Comparison of ENCODE assay signal across 27 mouse cellular contexts in genomic region chr13:67862508-67862907, GRCm38 (mm10). TPM values are rescaled to one million over a fixed set of nuclear protein-coding genes. Genes with fewer than 3 reads are reported as not detected.
DNase-seq lines count a peak whose midpoint lies in the region; ATAC-seq and TF ChIP-seq lines count a peak whose summit lies in the region.
"Had no signal": no experiment of that assay in that cellular context is flagged by ENCODE, and none has a peak within 500 bp of the region (broad histone marks: within the 10 kb centered on the region; RNA-seq: fewer than 3 reads in every experiment).

No protein-coding gene starts in this region.

- DNase-seq in heart, postnatal 0 days (ENCODE audit: low spot score): no peak
- peak; percentile 19 for DNase-seq in midbrain, postnatal 0 days (ENCODE audit: low spot score)
- DNase-seq in R1 (ENCODE audit: low read depth, low spot score): peak; percentile 37
- DNase-seq in right cerebral cortex, adult 18-20 months: no peak
- no peak for DNase-seq in spleen, postnatal 4 days (ENCODE audit: low spot score in 2 of 2)
- no peak for DNase-seq in kidney, postnatal 4 days
- DNase-seq: cerebellum, adult 9-11 months; gastrocnemius, postnatal 25 days; heart, adult 2 months; kidney, adult 2 months; kidney, postnatal 14 days; layer of hippocampus, adult 9-11 months; liver, postnatal 0 days; lung, postnatal 14 days; midbrain, embryonic 14.5 days; thymus, postnatal 36 days had no signal

- H3K27ac ChIP-seq in heart, postnatal 0 days (ENCODE audit: low read depth): no peak overlapping the region
- no peak overlapping the region for H3K27ac ChIP-seq in heart, embryonic 11.5 days (ENCODE audit: low read depth, low read length)
- no peak overlapping the region for H3K27ac ChIP-seq in midbrain, postnatal 0 days (ENCODE audit: low read depth, low read length)
- no peak overlapping the region for H3K27ac ChIP-seq in midbrain, embryonic 15.5 days
- H3K27ac ChIP-seq: forebrain, embryonic 15.5 days; heart, adult 2 months; heart, embryonic 15.5 days; limb, embryonic 15.5 days; neural tube, embryonic 15.5 days had no signal

- WGBS in heart, postnatal 0 days: 76% methylated on average over 9 of the region's 9 CpGs
- 75% methylated on average over 9 of the region's 9 CpGs for WGBS in heart, embryonic 11.5 days (ENCODE audit: insufficient replicate concordance)
- WGBS in midbrain, postnatal 0 days: 82% methylated on average over 9 of the region's 9 CpGs
- WGBS in midbrain, embryonic 15.5 days: 85% methylated on average over 9 of the region's 9 CpGs

- H3K36me3 ChIP-seq in heart, postnatal 0 days (replicated peaks; ENCODE audit: control insufficient read depth, insufficient read depth, low read length): no peaks in the 10 kb centered on the region
- no peaks in the 10 kb centered on the region for H3K36me3 ChIP-seq in heart, embryonic 11.5 days (ENCODE audit: control insufficient read depth, insufficient read depth, low read length)
- H3K36me3 ChIP-seq in midbrain, postnatal 0 days (ENCODE audit: insufficient read depth, low read length): no peaks in the 10 kb centered on the region
- no peaks in the 10 kb centered on the region for H3K36me3 ChIP-seq in midbrain, embryonic 15.5 days (replicated peaks)
- H3K36me3 ChIP-seq: forebrain, embryonic 15.5 days; heart, embryonic 15.5 days; limb, embryonic 15.5 days; neural tube, embryonic 15.5 days had no signal

- H3K4me2 ChIP-seq in heart, postnatal 0 days (ENCODE audit: low read depth, low read length): no peak overlapping the region
- H3K4me2 ChIP-seq in heart, embryonic 11.5 days: no peak overlapping the region
- no peak overlapping the region for H3K4me2 ChIP-seq in midbrain, postnatal 0 days (ENCODE audit: low read depth, low read length, poor library complexity, severe bottlenecking)
- H3K4me2 ChIP-seq in midbrain, embryonic 15.5 days: no peak overlapping the region
- H3K4me2 ChIP-seq: forebrain, embryonic 15.5 days; heart, embryonic 15.5 days; limb, embryonic 15.5 days; neural tube, embryonic 15.5 days had no signal

- H3K27me3 ChIP-seq in heart, postnatal 0 days (ENCODE audit: control insufficient read depth, insufficient read depth, low read length): no peaks in the 10 kb centered on the region
- H3K27me3 ChIP-seq in heart, embryonic 11.5 days (ENCODE audit: control insufficient read depth, insufficient read depth, low read length): no peaks in the 10 kb centered on the region
- H3K27me3 ChIP-seq in midbrain, postnatal 0 days (ENCODE audit: insufficient read depth, low read length): no peaks in the 10 kb centered on the region
- H3K27me3 ChIP-seq in midbrain, embryonic 15.5 days (replicated peaks): no peaks in the 10 kb centered on the region
- H3K27me3 ChIP-seq: forebrain, embryonic 15.5 days; heart, embryonic 15.5 days; limb, embryonic 15.5 days; megakaryocyte, embryonic 14.5 days; neural tube, embryonic 15.5 days had no signal

- ATAC-seq in heart, postnatal 0 days (ENCODE audit: insufficient read depth, low read depth): no peak
- ATAC-seq in heart, embryonic 11.5 days (replicated peaks; ENCODE audit: insufficient number of reproducible peaks, low FRiP score, low TSS enrichment): no peak
- ATAC-seq in midbrain, postnatal 0 days (ENCODE audit: low FRiP score): no peak
- no peak for ATAC-seq in midbrain, embryonic 15.5 days (replicated peaks)
- ATAC-seq: forebrain, embryonic 15.5 days; liver, postnatal 0 days had no signal

- no peak overlapping the region for H3K4me3 ChIP-seq in heart, postnatal 0 days (ENCODE audit: low read depth, low read length)
- no peak overlapping the region for H3K4me3 ChIP-seq in heart, embryonic 11.5 days (ENCODE audit: low read depth, low read length)
- no peak overlapping the region for H3K4me3 ChIP-seq in midbrain, postnatal 0 days (ENCODE audit: low read depth, low read length)
- H3K4me3 ChIP-seq in midbrain, embryonic 15.5 days: no peak overlapping the region
- H3K4me3 ChIP-seq: forebrain, embryonic 15.5 days; heart, adult 2 months; heart, embryonic 15.5 days; limb, embryonic 15.5 days; megakaryocyte, embryonic 14.5 days; neural tube, embryonic 15.5 days had no signal

- TF ChIP-seq CTCF in heart, postnatal 0 days (IDR thresholded peaks at IDR 0.05; ENCODE audit: low read depth): peak; percentile 24
- peak; percentile 50 for TF ChIP-seq CTCF in midbrain, postnatal 0 days (IDR thresholded peaks at IDR 0.05)

- no peak for TF ChIP-seq EP300 in heart, postnatal 0 days (IDR thresholded peaks at IDR 0.05; ENCODE audit: low read depth)

- no peak overlapping the region for H3K9ac ChIP-seq in heart, postnatal 0 days (replicated peaks; ENCODE audit: low read depth, low read length)
- H3K9ac ChIP-seq in heart, embryonic 11.5 days (ENCODE audit: low read depth, low read length): no peak overlapping the region
- no peak overlapping the region for H3K9ac ChIP-seq in midbrain, postnatal 0 days (replicated peaks; ENCODE audit: low read length, poor library complexity, severe bottlenecking)
- no peak overlapping the region for H3K9ac ChIP-seq in midbrain, embryonic 15.5 days
- H3K9ac ChIP-seq: forebrain, embryonic 15.5 days; heart, embryonic 15.5 days; limb, embryonic 15.5 days; liver, postnatal 0 days; neural tube, embryonic 15.5 days had no signal

- no peaks in the 10 kb centered on the region for H3K9me3 ChIP-seq in heart, postnatal 0 days (replicated peaks; ENCODE audit: control insufficient read depth, low read length)
- H3K9me3 ChIP-seq in heart, embryonic 11.5 days (replicated peaks; ENCODE audit: control insufficient read depth, low read length): no peaks in the 10 kb centered on the region
- no peaks in the 10 kb centered on the region for H3K9me3 ChIP-seq in midbrain, postnatal 0 days (ENCODE audit: low read length)
- H3K9me3 ChIP-seq in midbrain, embryonic 15.5 days: no peaks in the 10 kb centered on the region
- H3K9me3 ChIP-seq: forebrain, embryonic 15.5 days; heart, embryonic 15.5 days; limb, embryonic 15.5 days; neural tube, embryonic 15.5 days had no signal

- H3K4me1 ChIP-seq in heart, postnatal 0 days (ENCODE audit: control insufficient read depth, insufficient read depth): no peaks in the 10 kb centered on the region
- H3K4me1 ChIP-seq in heart, embryonic 11.5 days (ENCODE audit: control insufficient read depth, insufficient read depth, low read length): no peaks in the 10 kb centered on the region
- no peaks in the 10 kb centered on the region for H3K4me1 ChIP-seq in midbrain, postnatal 0 days (ENCODE audit: insufficient read depth, low read length)
- H3K4me1 ChIP-seq in midbrain, embryonic 15.5 days: no peaks in the 10 kb centered on the region
- H3K4me1 ChIP-seq: forebrain, embryonic 15.5 days; heart, embryonic 15.5 days; limb, embryonic 15.5 days; megakaryocyte, embryonic 14.5 days; neural tube, embryonic 15.5 days had no signal

RNA-seq across cellular contexts. Expression of gene BC048507, which starts 0.6 kb away (rescaled TPM):
- not detected in 2 replicates for total RNA-seq in heart, postnatal 0 days (2014; rRNA removed; ENCODE audit: low replicate concordance)
- polyA plus RNA-seq in heart, postnatal 0 days (2015; fragmentation: Nextera tagmentation; extraction: Ambion mirVana): not detected in 2 replicates
- polyA plus RNA-seq in heart, embryonic 11.5 days (2014; fragmentation: Nextera tagmentation; extraction: Ambion mirVana): not detected in 2 replicates
- not detected in 2 replicates for total RNA-seq in midbrain, postnatal 0 days (2014; rRNA removed)
- polyA plus RNA-seq in midbrain, postnatal 0 days (2015; fragmentation: Nextera tagmentation; extraction: Ambion mirVana): not detected in 2 replicates
- 0.31 TPM in 2 replicates for polyA plus RNA-seq in midbrain, embryonic 15.5 days (2015; fragmentation: Nextera tagmentation; extraction: Ambion mirVana)
- total RNA-seq: adrenal gland, postnatal 4 days; gastrocnemius, postnatal 25 days; heart, adult 2 months; hematopoietic stem cell, adult 5-6 weeks; left cerebral cortex, postnatal 10 days had no signal
- polyA plus RNA-seq: embryonic facial prominence, embryonic 14.5 days; forebrain, embryonic 15.5 days; heart, adult 2 months; heart, embryonic 15.5 days; kidney, adult 2 months; limb, embryonic 15.5 days; liver, postnatal 0 days; midbrain, embryonic 14.5 days; neural tube, embryonic 15.5 days had no signal

RNA-seq across cellular contexts. Expression of gene Gm10037, which starts 31.6 kb away (rescaled TPM):
- not detected in 2 replicates for total RNA-seq in heart, postnatal 0 days (2014; rRNA removed; ENCODE audit: low replicate concordance)
- polyA plus RNA-seq in heart, postnatal 0 days (2015; fragmentation: Nextera tagmentation; extraction: Ambion mirVana): 0.67 and 0.97 TPM in 2 replicates
- polyA plus RNA-seq in heart, embryonic 11.5 days (2014; fragmentation: Nextera tagmentation; extraction: Ambion mirVana): 1.4 and 1.7 TPM in 2 replicates
- 1.2 and 2.9 TPM in 2 replicates for total RNA-seq in midbrain, postnatal 0 days (2014; rRNA removed)
- polyA plus RNA-seq in midbrain, postnatal 0 days (2015; fragmentation: Nextera tagmentation; extraction: Ambion mirVana): 5.2 and 5.5 TPM in 2 replicates
- 5.5 and 7.0 TPM in 2 replicates for polyA plus RNA-seq in midbrain, embryonic 15.5 days (2015; fragmentation: Nextera tagmentation; extraction: Ambion mirVana)
- total RNA-seq: hematopoietic stem cell, adult 5-6 weeks had no signal
- polyA plus RNA-seq: heart, adult 2 months had no signal

RNA-seq across cellular contexts. Expression of gene Zfp273, which starts 49.0 kb away (rescaled TPM):
- 0.85 and 2.5 TPM in 2 replicates for total RNA-seq in heart, postnatal 0 days (2014; rRNA removed; ENCODE audit: low replicate concordance)
- 3.2 and 3.3 TPM in 2 replicates for polyA plus RNA-seq in heart, postnatal 0 days (2015; fragmentation: Nextera tagmentation; extraction: Ambion mirVana)
- polyA plus RNA-seq in heart, embryonic 11.5 days (2014; fragmentation: Nextera tagmentation; extraction: Ambion mirVana): 4.1 and 5.5 TPM in 2 replicates
- 9.5 TPM in 2 replicates for total RNA-seq in midbrain, postnatal 0 days (2014; rRNA removed)
- 8.6 and 8.9 TPM in 2 replicates for polyA plus RNA-seq in midbrain, postnatal 0 days (2015; fragmentation: Nextera tagmentation; extraction: Ambion mirVana)
- 14.4 and 14.5 TPM in 2 replicates for polyA plus RNA-seq in midbrain, embryonic 15.5 days (2015; fragmentation: Nextera tagmentation; extraction: Ambion mirVana)

Comparison
In these comparisons a context has a peak if more than half of its experiments do, and no peak if none do; other contexts are left out.
1. DNase-seq: peak in midbrain, postnatal 0 days (single experiment) and R1 (single experiment); none in heart, postnatal 0 days (single experiment), right cerebral cortex, adult 18-20 months (single experiment), spleen, postnatal 4 days (0 of 2) and kidney, postnatal 4 days (0 of 2).